Mouse (Mus musculus): Measurements from ENCODE around the gene Hoxc4.

The Hoxc4 gene

DNA sequence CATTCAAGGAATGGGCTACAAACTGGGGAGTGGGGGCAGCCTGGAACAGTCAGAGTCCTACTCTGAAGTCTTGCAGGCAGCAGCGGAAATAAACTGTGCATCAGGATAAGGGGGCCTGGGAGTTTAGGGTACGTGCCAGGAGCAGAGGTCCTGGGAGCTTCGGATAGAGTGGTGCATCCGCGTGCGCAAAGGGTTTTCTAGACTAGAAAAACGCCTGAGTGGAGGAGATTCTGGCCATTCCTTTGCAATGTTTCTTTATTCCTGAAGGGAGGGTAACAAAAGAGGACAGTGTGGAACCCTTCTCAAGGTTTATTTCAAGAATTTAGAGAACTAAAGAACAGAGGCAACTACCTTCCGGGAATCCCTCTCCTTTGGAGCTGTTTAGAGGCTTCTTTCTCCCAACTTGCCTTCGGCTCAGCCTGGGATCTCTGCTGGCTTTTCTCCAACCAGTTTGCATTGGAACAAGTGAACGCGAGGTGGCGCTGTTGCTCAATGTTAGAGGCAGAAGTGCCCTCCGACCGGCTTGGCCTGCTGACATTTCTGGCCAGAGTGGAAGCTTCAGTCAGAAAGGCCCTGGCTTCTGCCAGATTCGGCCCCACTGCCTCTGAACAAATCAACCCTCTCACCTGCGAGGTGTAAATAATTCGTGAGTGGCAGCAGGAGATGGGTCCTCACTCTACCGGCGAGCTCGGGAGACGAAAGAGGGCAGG lies 31.5 kb upstream of the Hoxc4 start:
- in situ Hi-C loops (cut with MboI; ENCODE audit: low pct_unique_long_range_greater_than_20kb in 1 of 2, low sequenced_read_pairs in 2 of 2, unreplicated experiment in 1 of 2), result loop anchor here (5.0 kb wide), 2 partner anchors 185 to 325 kb away; partner anchors contain the start of gene Gpr84 (in 1 of the 2)

DNA sequence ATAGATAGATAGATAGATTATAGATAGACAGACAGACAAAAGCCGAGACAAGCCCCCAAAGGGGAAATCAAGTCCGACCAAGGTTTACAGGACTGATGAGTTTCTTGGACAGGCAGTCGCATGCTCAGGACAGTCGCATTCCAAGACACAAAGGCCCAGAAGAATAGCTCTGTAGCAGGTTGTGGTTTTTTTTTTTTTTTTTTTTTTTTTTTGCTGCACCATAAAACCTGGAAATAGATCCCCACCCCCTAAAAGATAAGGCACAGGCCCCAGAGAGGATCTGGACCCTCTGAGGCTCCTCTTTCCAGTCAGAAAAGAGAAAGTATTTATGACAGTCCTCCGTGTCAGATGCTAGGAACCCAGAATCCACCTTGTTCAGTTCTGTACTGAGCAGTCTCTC lies 30.7 kb upstream of the Hoxc4 start:
- in situ Hi-C loops (cut with MboI; ENCODE audit: low pct_unique_long_range_greater_than_20kb in 1 of 2, low sequenced_read_pairs in 2 of 2, unreplicated experiment in 1 of 2), result loop anchor here (5.0 kb wide), 2 partner anchors 184 to 324 kb away; partner anchors contain the start of gene Gpr84 (in 1 of the 2)

- in situ Hi-C loops (cut with MboI; ENCODE audit: low pct_unique_long_range_greater_than_20kb in 1 of 2, low sequenced_read_pairs in 2 of 2, unreplicated experiment in 1 of 2), result no loop called here
Measured at GRCm38 (mm10) chr15:102990461-102991397, 28.0 kb upstream of the Hoxc4 start, which contains the start of gene Hoxc8. TSS of gene Hoxc8 (plus strand) at chr15:102990607.

DNA sequence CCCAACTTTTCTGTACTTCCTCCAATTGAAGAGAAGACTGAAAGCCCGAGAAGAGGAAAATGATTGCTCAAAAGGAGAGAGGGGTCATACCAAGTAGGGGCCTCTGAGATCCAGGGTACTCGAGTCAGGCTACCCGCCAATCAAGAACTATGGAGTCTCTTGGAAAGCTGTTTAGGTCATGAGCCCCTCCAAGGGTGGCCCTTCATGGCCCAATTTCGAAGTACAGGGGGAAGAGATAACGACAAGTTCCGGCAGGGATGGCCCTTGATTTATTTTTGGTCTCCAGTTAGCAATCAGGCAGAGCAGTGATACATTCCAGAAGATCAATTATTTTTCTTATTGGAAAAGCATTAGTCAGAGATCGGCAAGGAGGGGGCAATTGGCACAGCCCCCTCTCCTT lies 27.0 kb upstream of the Hoxc4 start:
- in situ Hi-C loops (cut with MboI; ENCODE audit: low pct_unique_long_range_greater_than_20kb in 1 of 2, low sequenced_read_pairs in 2 of 2, unreplicated experiment in 1 of 2), result no loop called here

GRCm38 (mm10) chr15:102992206-102992605 lies 26.5 kb upstream of the Hoxc4 start:
- in situ Hi-C loops (cut with MboI; ENCODE audit: low pct_unique_long_range_greater_than_20kb in 1 of 2, low sequenced_read_pairs in 2 of 2, unreplicated experiment in 1 of 2), result no loop called here

DNA sequence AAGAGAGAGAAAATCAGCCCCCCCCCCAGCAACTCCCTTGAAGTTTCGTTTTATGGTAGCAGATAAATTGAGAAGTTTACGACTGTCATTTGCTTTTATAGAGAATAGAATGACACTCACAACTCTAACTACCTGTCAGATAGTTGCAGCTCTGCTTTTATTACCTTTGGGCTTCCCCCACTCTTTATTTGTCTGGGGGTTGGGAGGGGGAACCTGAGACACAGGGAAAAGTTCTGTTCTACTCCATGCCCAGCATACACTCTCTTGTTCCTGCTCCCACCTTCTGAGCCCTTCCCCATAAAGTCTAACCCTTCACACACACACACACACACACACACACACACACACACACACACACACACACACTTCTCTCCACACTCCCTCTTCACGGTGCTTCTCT lies 25.9 kb upstream of the Hoxc4 start:
- in situ Hi-C loops (cut with MboI; ENCODE audit: low pct_unique_long_range_greater_than_20kb in 1 of 2, low sequenced_read_pairs in 2 of 2, unreplicated experiment in 1 of 2), result no loop called here

DNA sequence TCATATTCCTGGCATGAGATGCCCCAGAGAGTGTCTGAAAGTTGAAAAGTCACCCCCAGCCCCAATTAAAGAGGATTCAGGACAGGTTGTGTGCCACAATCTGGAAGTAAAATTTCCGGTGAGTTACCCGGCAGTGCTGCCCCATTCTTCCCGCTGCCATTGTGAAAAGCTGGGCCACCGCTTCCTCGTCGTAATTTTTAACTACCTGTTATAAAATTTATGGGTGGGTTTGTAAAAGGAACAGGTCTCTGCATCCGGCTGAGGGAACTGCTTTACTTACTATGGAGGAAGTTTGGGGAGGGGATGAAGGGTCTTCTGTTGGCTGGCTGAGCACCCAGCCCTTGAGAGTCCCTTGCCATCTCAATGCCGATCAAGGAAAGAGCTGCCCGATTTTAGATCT lies 22.2 kb upstream of the Hoxc4 start:
- in situ Hi-C loops (cut with MboI; ENCODE audit: low pct_unique_long_range_greater_than_20kb in 1 of 2, low sequenced_read_pairs in 2 of 2, unreplicated experiment in 1 of 2), result no loop called here

- in situ Hi-C loops (cut with MboI; ENCODE audit: low pct_unique_long_range_greater_than_20kb in 1 of 2, low sequenced_read_pairs in 2 of 2, unreplicated experiment in 1 of 2), result no loop called here
Measured at GRCm38 (mm10) chr15:102997431-102997830, 21.3 kb upstream of the Hoxc4 start.

DNA sequence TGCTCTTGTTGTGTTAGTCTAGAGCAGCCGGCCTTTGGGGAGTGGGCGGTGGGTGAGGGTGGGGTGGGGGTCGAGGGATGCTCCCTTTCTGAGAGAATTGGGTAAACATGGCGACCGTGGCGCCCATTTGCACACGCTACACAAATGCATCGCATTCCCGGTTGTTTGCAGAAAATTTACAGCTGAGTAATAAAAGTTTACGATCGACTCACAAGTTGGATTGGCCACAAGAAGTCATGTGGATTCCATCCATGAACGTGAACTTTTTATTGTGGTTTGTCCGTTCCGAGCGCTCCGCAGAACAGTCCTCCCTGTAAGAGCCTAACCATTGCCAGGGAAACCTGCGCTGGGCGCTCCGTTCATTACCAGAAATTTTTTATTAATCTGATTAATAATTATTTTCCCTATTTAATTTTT lies 20.8 kb upstream of the Hoxc4 start, which contains the start of gene Hoxc6:
Gene Hoxc6, plus strand, starts transcription at position 319 of the 417 bp plus-strand sequence.
- in situ Hi-C loops (cut with MboI; ENCODE audit: low pct_unique_long_range_greater_than_20kb in 1 of 2, low sequenced_read_pairs in 2 of 2, unreplicated experiment in 1 of 2), result no loop called here

DNA sequence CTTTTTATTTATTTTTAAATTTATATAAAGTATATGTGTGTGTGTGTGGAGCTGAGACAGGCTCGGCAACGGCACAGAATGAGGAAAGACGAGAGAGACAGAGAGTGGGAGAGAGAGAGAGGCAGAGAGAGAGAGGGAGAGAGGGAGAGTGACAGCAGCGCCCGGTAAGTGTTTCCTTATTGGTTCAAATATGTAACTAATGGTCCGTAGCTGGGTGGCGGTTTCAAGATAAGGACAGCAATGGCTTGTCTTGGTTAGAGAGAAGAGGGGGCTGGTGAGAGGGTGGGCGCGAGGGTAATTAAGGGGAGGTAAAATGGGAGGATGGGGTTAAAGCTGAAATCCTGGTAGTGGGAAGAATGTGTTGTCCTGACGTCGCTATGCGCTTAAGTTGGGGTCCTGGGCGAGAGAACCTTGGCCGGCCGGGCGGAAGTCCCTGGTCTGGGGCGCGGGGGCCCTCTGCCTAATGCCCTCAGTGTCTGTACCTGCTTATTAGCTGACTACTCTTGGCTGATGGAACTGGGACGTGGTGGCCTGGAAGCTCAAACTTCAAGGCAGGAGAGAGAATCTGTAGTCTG lies 20.0 kb upstream of the Hoxc4 start:
- in situ Hi-C loops (cut with MboI; ENCODE audit: low pct_unique_long_range_greater_than_20kb in 1 of 2, low sequenced_read_pairs in 2 of 2, unreplicated experiment in 1 of 2), result no loop called here

DNA sequence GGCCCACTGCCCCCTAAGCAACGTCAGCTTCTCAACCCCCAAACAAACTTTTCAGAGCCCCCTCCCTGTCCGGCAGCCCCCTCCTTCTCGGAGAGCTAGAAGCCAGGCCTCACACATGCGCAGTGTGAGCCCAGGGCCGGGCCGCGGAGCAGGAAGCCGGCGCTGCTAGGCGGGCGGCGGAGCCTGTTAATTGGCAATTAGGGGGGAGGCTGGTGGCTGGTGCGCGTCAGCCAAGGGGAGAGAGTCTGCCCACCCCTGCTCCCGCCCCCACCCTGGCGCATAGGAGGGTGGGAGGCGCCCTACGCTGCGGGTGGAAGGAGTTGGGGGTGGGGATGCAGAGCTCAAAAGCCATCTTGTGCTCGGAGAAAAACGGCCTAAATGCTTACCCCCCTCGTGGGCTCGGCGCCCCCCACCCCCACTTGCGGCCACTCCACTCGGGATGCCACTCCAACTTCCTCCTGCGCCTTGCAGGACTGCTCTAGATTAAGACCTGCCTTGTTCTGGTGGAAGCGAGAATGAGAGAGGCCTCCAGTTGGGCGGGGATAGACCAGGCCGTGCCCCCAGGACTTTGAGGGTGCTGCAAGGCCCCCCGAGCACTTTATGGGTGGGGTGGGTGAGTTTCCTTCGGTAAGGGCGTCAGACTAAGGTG lies 19.4 kb upstream of the Hoxc4 start:
- in situ Hi-C loops (cut with MboI; ENCODE audit: low pct_unique_long_range_greater_than_20kb in 1 of 2, low sequenced_read_pairs in 2 of 2, unreplicated experiment in 1 of 2), result no loop called here

DNA sequence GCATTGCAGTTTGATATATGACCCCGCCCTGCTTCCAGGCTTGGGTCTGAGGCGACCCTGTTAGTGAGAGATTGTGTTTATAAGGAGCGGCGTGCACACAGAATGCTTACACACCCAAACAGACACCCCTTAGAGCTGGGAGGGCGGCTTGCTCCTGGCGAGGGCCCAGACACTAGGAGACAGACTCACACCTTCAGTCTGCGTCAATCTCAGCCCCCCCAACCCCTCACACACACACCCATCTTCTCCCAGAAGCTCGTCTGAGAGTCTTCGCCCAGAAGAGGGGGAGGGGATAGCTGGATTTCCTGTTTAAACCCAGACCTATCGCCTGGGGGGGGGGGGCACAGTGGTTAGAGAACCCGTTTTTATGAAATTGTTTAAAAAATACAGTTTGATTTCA lies 18.8 kb upstream of the Hoxc4 start:
- in situ Hi-C loops (cut with MboI; ENCODE audit: low pct_unique_long_range_greater_than_20kb in 1 of 2, low sequenced_read_pairs in 2 of 2, unreplicated experiment in 1 of 2), result loop anchor here in 1 of 2 experiments (25.0 kb wide), 1 partner anchor 312 kb away; the partner anchor contains the start of gene Gpr84

DNA sequence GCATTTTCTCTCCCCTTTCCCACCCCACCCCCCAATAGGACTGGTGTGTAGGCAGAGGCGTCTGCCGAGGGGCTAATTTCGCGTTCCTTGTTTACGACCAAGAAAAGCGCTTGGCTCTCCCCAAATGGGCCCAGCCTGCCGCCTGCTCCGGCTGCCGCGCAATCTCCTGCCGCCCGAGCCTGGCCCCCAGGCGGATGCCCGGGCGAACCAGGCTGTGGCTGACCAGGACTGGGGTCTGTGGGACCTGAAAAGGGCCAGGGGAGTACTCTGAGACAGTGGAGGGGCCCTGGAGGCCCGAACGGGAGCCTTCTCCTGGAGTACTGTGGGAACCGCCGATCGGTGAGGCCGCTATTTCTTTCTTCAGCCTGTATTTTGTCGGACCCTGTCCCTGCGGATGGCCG lies 18.2 kb upstream of the Hoxc4 start:
- in situ Hi-C loops (cut with MboI; ENCODE audit: low pct_unique_long_range_greater_than_20kb in 1 of 2, low sequenced_read_pairs in 2 of 2, unreplicated experiment in 1 of 2), result loop anchor here in 1 of 2 experiments (25.0 kb wide), 1 partner anchor 312 kb away; the partner anchor contains the start of gene Gpr84

DNA sequence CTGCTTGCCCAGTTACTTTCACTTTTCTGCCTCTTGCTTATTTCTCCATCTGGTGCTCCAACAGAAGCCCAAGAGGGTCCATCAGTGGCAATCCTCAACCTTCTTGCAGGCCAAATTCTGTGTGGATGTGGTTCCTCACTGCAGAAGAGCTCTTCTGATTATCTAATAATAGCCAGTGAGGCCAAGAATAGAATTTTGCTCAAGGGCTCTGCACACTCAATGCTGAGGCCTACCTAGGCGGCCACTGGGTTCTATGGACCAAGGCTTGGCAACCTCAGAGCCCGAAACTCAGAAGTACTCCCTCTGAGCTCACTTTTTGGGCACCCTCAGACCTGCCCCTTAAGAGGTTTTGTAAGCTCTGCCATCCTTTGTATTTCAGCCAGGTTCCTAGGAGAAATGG lies 17.4 kb upstream of the Hoxc4 start:
- in situ Hi-C loops (cut with MboI; ENCODE audit: low pct_unique_long_range_greater_than_20kb in 1 of 2, low sequenced_read_pairs in 2 of 2, unreplicated experiment in 1 of 2), result loop anchor here in 1 of 2 experiments (25.0 kb wide), 1 partner anchor 311 kb away; the partner anchor contains the start of gene Gpr84

DNA sequence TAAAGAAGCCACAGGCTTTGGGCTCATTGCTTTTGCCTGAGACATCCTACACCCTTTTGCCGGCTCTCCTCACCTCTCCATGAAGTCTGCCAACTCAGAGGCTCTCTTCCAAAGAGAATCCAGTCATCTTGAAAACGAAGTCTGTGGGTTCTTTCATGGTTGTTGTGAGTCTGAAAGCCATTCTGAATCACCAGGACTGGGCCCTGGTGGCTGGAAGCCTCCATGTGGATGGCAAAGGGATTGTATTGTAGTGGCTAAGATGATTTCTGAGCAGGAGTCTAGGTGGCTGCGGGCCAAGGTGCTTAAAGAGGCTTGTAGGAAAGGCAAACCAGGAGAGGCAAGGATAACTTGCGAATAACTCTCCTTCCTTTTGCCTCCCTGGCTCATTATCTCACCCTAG lies 16.6 kb upstream of the Hoxc4 start:
- in situ Hi-C loops (cut with MboI; ENCODE audit: low pct_unique_long_range_greater_than_20kb in 1 of 2, low sequenced_read_pairs in 2 of 2, unreplicated experiment in 1 of 2), result loop anchor here in 1 of 2 experiments (25.0 kb wide), 1 partner anchor 310 kb away; the partner anchor contains the start of gene Gpr84

GRCm38 (mm10) chr15:103002821-103003448 lies 15.8 kb upstream of the Hoxc4 start:
- in situ Hi-C loops (cut with MboI; ENCODE audit: low pct_unique_long_range_greater_than_20kb in 1 of 2, low sequenced_read_pairs in 2 of 2, unreplicated experiment in 1 of 2), result loop anchor here in 1 of 2 experiments (25.0 kb wide), 1 partner anchor 309 kb away; the partner anchor contains the start of gene Gpr84

- in situ Hi-C loops (cut with MboI; ENCODE audit: low pct_unique_long_range_greater_than_20kb in 1 of 2, low sequenced_read_pairs in 2 of 2, unreplicated experiment in 1 of 2), result loop anchor here in 1 of 2 experiments (25.0 kb wide), 1 partner anchor 307 kb away; the partner anchor contains the start of gene Gpr84
Measured at GRCm38 (mm10) chr15:103005308-103005707, 13.4 kb upstream of the Hoxc4 start.

All from mouse embryonic stem cell (cell line).